Mouse (Mus musculus): Measurements from ENCODE around the gene Pbrm1. TPM values are rescaled to one million over a fixed set of nuclear protein-coding genes. Genes with fewer than 3 reads are reported as not detected.

The Pbrm1 gene
- polyA plus RNA-seq, 1 experiment from 2014 or later: 132 TPM

GRCm38 (mm10) chr14:31165991-31166630 lies 147.2 kb downstream of the Pbrm1 start:
- no peak for DNase-seq (ENCODE audit: low spot score)
- no peaks in the 10 kb centered on the region for H3K9me3 ChIP-seq
- peak overlapping the region; percentile 47 for H3K4me3 ChIP-seq
- H3K27ac ChIP-seq: peak overlapping the region; percentile 77; the same call in 1 of the 2 replicates
- H3K27me3 ChIP-seq (ENCODE audit: insufficient read depth, poor library complexity, severe bottlenecking): no peaks in the 10 kb centered on the region
- H3K36me3 ChIP-seq: peaks cover 32% of the 10 kb centered on the region
- 53% methylated on average over 10 of the region's 10 CpGs for WGBS
- peaks cover 58% of the 10 kb centered on the region for H3K4me1 ChIP-seq

GRCm38 (mm10) chr14:31166827-31167226 lies 147.9 kb downstream of the Pbrm1 start:
- Histone ChIP-seq H3K27ac (peak overlapping the region; percentile 77; the same call in 1 of the 2 replicates), H3K4me1 (peaks cover 55% of the 10 kb centered on the region), H3K4me3 (peak overlapping the region; percentile 47), H3K9me3 (no peaks in the 10 kb centered on the region), H3K36me3 (peaks cover 33% of the 10 kb centered on the region), H3K27me3 (ENCODE audit: insufficient read depth, poor library complexity, severe bottlenecking) (no peaks in the 10 kb centered on the region)
- WGBS: 61% methylated on average over 9 of the region's 9 CpGs
- no peak for DNase-seq (ENCODE audit: low spot score)

- 33% methylated on average over 10 of the region's 10 CpGs for WGBS
- Histone ChIP-seq H3K27me3 (ENCODE audit: insufficient read depth, poor library complexity, severe bottlenecking) (no peaks in the 10 kb centered on the region), H3K9me3 (no peaks in the 10 kb centered on the region), H3K27ac (peak within 1 kb of the TSS; percentile 77), H3K4me1 (peaks cover 47% of the 10 kb centered on the region), H3K36me3 (peaks cover 42% of the 10 kb centered on the region), H3K4me3 (peak within 1 kb of the TSS; percentile 47)
- no peak for DNase-seq (ENCODE audit: low spot score)
These were observed 149.5 kb downstream of the Pbrm1 start, which contains the start of gene Stab1 for GRCm38 (mm10) chr14:31168425-31168824. Gene Stab1, minus strand, starts transcription at chr14:31168641.

GRCm38 (mm10) chr14:31169508-31169907 lies 150.6 kb downstream of the Pbrm1 start:
- Histone ChIP-seq H3K4me1 (peaks cover 46% of the 10 kb centered on the region), H3K9me3 (no peaks in the 10 kb centered on the region), H3K27ac (no peak overlapping the region), H3K27me3 (ENCODE audit: insufficient read depth, poor library complexity, severe bottlenecking) (no peaks in the 10 kb centered on the region), H3K36me3 (peaks cover 50% of the 10 kb centered on the region), H3K4me3 (no peak overlapping the region)
- DNase-seq (ENCODE audit: low spot score): no peak
- 58% methylated on average over 6 of the region's 6 CpGs for WGBS

GRCm38 (mm10) chr14:31170963-31171362 lies 152.0 kb downstream of the Pbrm1 start:
- 82% methylated on average over 13 of the region's 13 CpGs for WGBS

More at GRCm38 (mm10) chr14:31170963-31171362, 152.0 kb downstream of the Pbrm1 start:
- H3K4me3 ChIP-seq: no peak overlapping the region
- no peaks in the 10 kb centered on the region for H3K9me3 ChIP-seq
- H3K36me3 ChIP-seq: peaks cover 64% of the 10 kb centered on the region
- no peak for DNase-seq (ENCODE audit: low spot score)
- H3K27me3 ChIP-seq (ENCODE audit: insufficient read depth, poor library complexity, severe bottlenecking): no peaks in the 10 kb centered on the region
- H3K4me1 ChIP-seq: peaks cover 35% of the 10 kb centered on the region
- H3K27ac ChIP-seq: no peak overlapping the region

Other genes with a start within 250 kb of the Pbrm1 start
- 18.3 and 25.1 TPM in 2 replicates for gene Tmem110, start 193.5 kb upstream of the Pbrm1 start, polyA plus RNA-seq (2016; fragmentation: Nextera tagmentation; extraction: Ambion mirVana)
- 0.90 and 0.99 TPM in 2 replicates for gene Mustn1, start 139.9 kb upstream of the Pbrm1 start, polyA plus RNA-seq (2016; fragmentation: Nextera tagmentation; extraction: Ambion mirVana)
- 0.40 TPM in 1 of 2 replicates, not detected in the other for gene Itih4, start 132.7 kb upstream of the Pbrm1 start, polyA plus RNA-seq (2016; fragmentation: Nextera tagmentation; extraction: Ambion mirVana)
- gene Itih3, start 95.4 kb upstream of the Pbrm1 start, polyA plus RNA-seq (2016; fragmentation: Nextera tagmentation; extraction: Ambion mirVana): 0.64 and 5.0 TPM in 2 replicates
- 0.16 and 2.1 TPM in 2 replicates for gene Itih1, start 75.8 kb upstream of the Pbrm1 start, polyA plus RNA-seq (2016; fragmentation: Nextera tagmentation; extraction: Ambion mirVana)
- gene Nek4, start 67.8 kb upstream of the Pbrm1 start, polyA plus RNA-seq (2016; fragmentation: Nextera tagmentation; extraction: Ambion mirVana): 7.3 and 13.4 TPM in 2 replicates
- gene Glt8d1, start 17.7 kb upstream of the Pbrm1 start, polyA plus RNA-seq (2016; fragmentation: Nextera tagmentation; extraction: Ambion mirVana): 41.2 and 46.7 TPM in 2 replicates
- gene Spcs1, start 17.5 kb upstream of the Pbrm1 start, polyA plus RNA-seq (2016; fragmentation: Nextera tagmentation; extraction: Ambion mirVana): 290 and 338 TPM in 2 replicates
- 85.5 and 133 TPM in 2 replicates for gene Gnl3, start within 50 bp of the Pbrm1 start, polyA plus RNA-seq (2016; fragmentation: Nextera tagmentation; extraction: Ambion mirVana)
- gene Smim4, start 109.8 kb downstream of the Pbrm1 start, polyA plus RNA-seq (2016; fragmentation: Nextera tagmentation; extraction: Ambion mirVana): 66.2 and 73.3 TPM in 2 replicates
- gene Nt5dc2, start 111.9 kb downstream of the Pbrm1 start, polyA plus RNA-seq (2016; fragmentation: Nextera tagmentation; extraction: Ambion mirVana): 422 and 507 TPM in 2 replicates
- gene Stab1, start 149.5 kb downstream of the Pbrm1 start, polyA plus RNA-seq (2016; fragmentation: Nextera tagmentation; extraction: Ambion mirVana): 28.9 and 30.2 TPM in 2 replicates
- gene Tnnc1, start 189.2 kb downstream of the Pbrm1 start, polyA plus RNA-seq (2016; fragmentation: Nextera tagmentation; extraction: Ambion mirVana): 1,899 and 2,942 TPM in 2 replicates
- gene Nisch, start 197.8 kb downstream of the Pbrm1 start, polyA plus RNA-seq (2016; fragmentation: Nextera tagmentation; extraction: Ambion mirVana): 457 and 500 TPM in 2 replicates
- gene Sema3g, start 198.7 kb downstream of the Pbrm1 start, polyA plus RNA-seq (2016; fragmentation: Nextera tagmentation; extraction: Ambion mirVana): 0.47 and 0.54 TPM in 2 replicates
- gene Phf7, start 232.2 kb downstream of the Pbrm1 start, polyA plus RNA-seq (2016; fragmentation: Nextera tagmentation; extraction: Ambion mirVana): 8.4 and 11.8 TPM in 2 replicates
- 76.2 and 80.7 TPM in 2 replicates for gene Bap1, start 232.3 kb downstream of the Pbrm1 start, polyA plus RNA-seq (2016; fragmentation: Nextera tagmentation; extraction: Ambion mirVana)

All from heart, embryonic 10.5 days (tissue).